26 mouse cellular contexts compared by ENCODE assay signal in genomic region chr13:5895851-5896250, GRCm38 (mm10). TPM values are rescaled to one million over a fixed set of nuclear protein-coding genes. Genes with fewer than 3 reads are reported as not detected.
DNase-seq lines count a peak whose midpoint lies in the region; ATAC-seq lines count a peak whose summit lies in the region.
"Had no signal": no experiment of that assay in that cellular context is flagged by ENCODE, and none has a peak within 500 bp of the region (broad histone marks: within the 10 kb centered on the region; RNA-seq: fewer than 3 reads in every experiment).

No protein-coding gene starts in this region.

- peaks cover under 1% of the 10 kb centered on the region; the same call in 1 of the 2 replicates for H3K4me1 ChIP-seq in embryonic facial prominence, embryonic 14.5 days (ENCODE audit: control insufficient read depth, insufficient read depth, low read length)
- H3K4me1 ChIP-seq in embryonic facial prominence, embryonic 10.5 days, result no peaks in the 10 kb centered on the region; the same call in 1 of the 2 replicates
- H3K4me1 ChIP-seq: embryonic facial prominence, embryonic 12.5 days; forebrain, embryonic 12.5 days; forebrain, embryonic 15.5 days had no signal

- H3K9ac ChIP-seq in embryonic facial prominence, embryonic 14.5 days (ENCODE audit: low read depth, low read length), result no peak overlapping the region
- H3K9ac ChIP-seq: embryonic facial prominence, embryonic 12.5 days; forebrain, embryonic 12.5 days; forebrain, embryonic 15.5 days; heart, embryonic 12.5 days; heart, embryonic 15.5 days; hindbrain, embryonic 14.5 days had no signal

- H3K27me3 ChIP-seq in embryonic facial prominence, embryonic 14.5 days (replicated peaks; ENCODE audit: control insufficient read depth, insufficient read depth, low read length), result no peaks in the 10 kb centered on the region
- no peaks in the 10 kb centered on the region for H3K27me3 ChIP-seq in embryonic facial prominence, embryonic 10.5 days (replicated peaks; ENCODE audit: low read depth, poor library complexity, severe bottlenecking)
- H3K27me3 ChIP-seq: embryonic facial prominence, embryonic 12.5 days; forebrain, embryonic 12.5 days; forebrain, embryonic 15.5 days; heart, embryonic 12.5 days; heart, embryonic 15.5 days; Patski had no signal

- H3K9me3 ChIP-seq in embryonic facial prominence, embryonic 14.5 days (ENCODE audit: control insufficient read depth, low read length), result no peaks in the 10 kb centered on the region
- H3K9me3 ChIP-seq in embryonic facial prominence, embryonic 10.5 days, result no peaks in the 10 kb centered on the region
- H3K9me3 ChIP-seq: embryonic facial prominence, embryonic 12.5 days; forebrain, embryonic 12.5 days; forebrain, embryonic 15.5 days; heart, embryonic 12.5 days; heart, embryonic 15.5 days; hindbrain, embryonic 10.5 days had no signal

- no peak overlapping the region for H3K4me3 ChIP-seq in embryonic facial prominence, embryonic 14.5 days (ENCODE audit: low read depth, low read length)
- H3K4me3 ChIP-seq in embryonic facial prominence, embryonic 10.5 days, result no peak overlapping the region
- H3K4me3 ChIP-seq: embryonic facial prominence, embryonic 12.5 days; erythroblast, embryonic 14.5 days; forebrain, embryonic 12.5 days; forebrain, embryonic 15.5 days; heart, embryonic 12.5 days; heart, embryonic 15.5 days; hindbrain, embryonic 10.5 days had no signal

- ATAC-seq in embryonic facial prominence, embryonic 14.5 days (ENCODE audit: low read depth), result no peak
- ATAC-seq: forebrain, embryonic 15.5 days; intestine, postnatal 0 days; Patski had no signal

- no peak overlapping the region for H3K27ac ChIP-seq in embryonic facial prominence, embryonic 14.5 days (replicated peaks; ENCODE audit: low read depth, low read length)
- no peak overlapping the region for H3K27ac ChIP-seq in embryonic facial prominence, embryonic 10.5 days (replicated peaks)
- H3K27ac ChIP-seq: embryonic facial prominence, embryonic 12.5 days; forebrain, embryonic 12.5 days; forebrain, embryonic 15.5 days; heart, embryonic 15.5 days; hindbrain, embryonic 10.5 days; hindbrain, embryonic 14.5 days had no signal

- intact Hi-C loops in left cerebral cortex, postnatal 4 days (cut with DNase I), result no loop called here
- intact Hi-C loops in left cerebral cortex, postnatal 10 days (cut with DNase I), result no loop called here

- WGBS in embryonic facial prominence, embryonic 14.5 days, result 65% methylated on average over 3 of the region's 3 CpGs
- WGBS in embryonic facial prominence, embryonic 10.5 days, result 80% methylated on average over 3 of the region's 3 CpGs

- DNase-seq in embryonic facial prominence, embryonic 14.5 days (ENCODE audit: low spot score), result peak; percentile 31
- DNase-seq in embryonic facial prominence, embryonic 10.5 days (ENCODE audit: low spot score), result no peak
- peak; percentile 9 for DNase-seq in left cerebral cortex, postnatal 4 days
- no peak for DNase-seq in left cerebral cortex, postnatal 10 days (ENCODE audit: extremely low spot score in 1 of 2, low spot score in 2 of 2)
- peak; percentile 55 for DNase-seq in 3T3-L1 (ENCODE audit: low read depth, low spot score)
- DNase-seq in NIH3T3 (ENCODE audit: low read depth), result peak; percentile 52
- no peak for DNase-seq in embryo, embryonic 11 days
- DNase-seq: adrenal gland, adult 2 months; adrenal gland, postnatal 14 days; cerebellum, adult 11-12 months; cerebellum, adult 8-10 months; cerebellum, postnatal 36 days; gastrocnemius, postnatal 25 days; heart, adult 18-20 months; heart, postnatal 10 days; heart, postnatal 36 days had no signal

- no peak overlapping the region for H3K4me2 ChIP-seq in embryonic facial prominence, embryonic 14.5 days (ENCODE audit: low read depth, low read length)
- H3K4me2 ChIP-seq: embryonic facial prominence, embryonic 12.5 days; forebrain, embryonic 12.5 days; forebrain, embryonic 15.5 days; heart, embryonic 12.5 days; heart, embryonic 15.5 days; hindbrain, embryonic 14.5 days had no signal

- H3K36me3 ChIP-seq in embryonic facial prominence, embryonic 14.5 days (ENCODE audit: control insufficient read depth, insufficient read depth, low read length), result no peaks in the 10 kb centered on the region
- no peaks in the 10 kb centered on the region for H3K36me3 ChIP-seq in embryonic facial prominence, embryonic 10.5 days (replicated peaks)
- H3K36me3 ChIP-seq: embryonic facial prominence, embryonic 12.5 days; forebrain, embryonic 12.5 days; forebrain, embryonic 15.5 days; heart, embryonic 12.5 days; heart, embryonic 15.5 days; hindbrain, embryonic 10.5 days had no signal

RNA-seq across cellular contexts. Expression of gene Klf6, which starts 34.6 kb away (rescaled TPM):
- 85.0 and 86.1 TPM in 2 replicates for polyA plus RNA-seq in embryonic facial prominence, embryonic 14.5 days (2014; fragmentation: Nextera tagmentation; extraction: Ambion mirVana)
- polyA plus RNA-seq in embryonic facial prominence, embryonic 10.5 days (2016; fragmentation: Nextera tagmentation; extraction: Ambion mirVana), result 39.5 and 43.2 TPM in 2 replicates
- total RNA-seq in left cerebral cortex, postnatal 4 days (2021), result 100 to 1,000 TPM; 112 to 117 TPM
- total RNA-seq in left cerebral cortex, postnatal 10 days (2021), result 10 to 100 TPM; 71.1 to 82.5 TPM

Comparison
In these comparisons a context has a peak if more than half of its experiments do, and no peak if none do; other contexts are left out.
1. DNase-seq: peak in embryonic facial prominence, embryonic 14.5 days (single experiment), left cerebral cortex, postnatal 4 days (single experiment), 3T3-L1 (single experiment) and NIH3T3 (single experiment); none in embryonic facial prominence, embryonic 10.5 days (single experiment), left cerebral cortex, postnatal 10 days (0 of 2) and embryo, embryonic 11 days (single experiment).